Mouse (Mus musculus): ENCODE data around the gene Fam213a. TPM values are rescaled to one million over a fixed set of nuclear protein-coding genes. Genes with fewer than 3 reads are reported as not detected.
"Not testable (repeated sequence)": the region's sequence is repeated elsewhere in the genome, so short reads cannot be mapped to it uniquely, and the experiment has no call there.

Fam213a gene
- 75.1 and 76.2 TPM in 2 replicates for polyA plus RNA-seq (2015; fragmentation: Nextera tagmentation; extraction: Ambion mirVana)

GRCm38 (mm10) chr14:41013630-41014613 is at the start of gene Fam213a:
Fam213a (minus strand) TSS chr14:41013788.
- peaks cover 14% of the 10 kb centered on the region for H3K4me1 ChIP-seq
- no peaks in the 10 kb centered on the region for H3K36me3 ChIP-seq
- peak within 1 kb of the TSS; percentile 87 for H3K4me2 ChIP-seq (replicated peaks)
- peak within 1 kb of the TSS; percentile 86 for H3K9ac ChIP-seq (replicated peaks)
- 1% methylated on average over 32 of the region's 32 CpGs for WGBS
- H3K9me3 ChIP-seq: no peaks in the 10 kb centered on the region
- peak within 1 kb of the TSS; percentile 76 for H3K4me3 ChIP-seq
- no peaks in the 10 kb centered on the region for H3K27me3 ChIP-seq
- ATAC-seq (replicated peaks): peak; percentile 100
- peak within 1 kb of the TSS; percentile 81 for H3K27ac ChIP-seq (replicated peaks)

- H3K4me2 ChIP-seq (replicated peaks); H3K27me3 ChIP-seq; H3K4me1 ChIP-seq; H3K9me3 ChIP-seq; H3K27ac ChIP-seq (replicated peaks); H3K36me3 ChIP-seq; H3K9ac ChIP-seq (replicated peaks); ATAC-seq (replicated peaks); H3K4me3 ChIP-seq: not testable (repeated sequence)
- WGBS: 88% methylated on average over 3 of the region's 4 CpGs
Observed at GRCm38 (mm10) chr14:41053190-41053589, 39.6 kb upstream of the Fam213a start.

- Histone ChIP-seq H3K9me3 (no peaks in the 10 kb centered on the region), H3K9ac (replicated peaks) (no peak overlapping the region), H3K4me3 (no peak overlapping the region), H3K4me2 (replicated peaks) (no peak overlapping the region), H3K27me3 (no peaks in the 10 kb centered on the region), H3K27ac (replicated peaks) (no peak overlapping the region), H3K36me3 (no peaks in the 10 kb centered on the region), H3K4me1 (no peaks in the 10 kb centered on the region)
- 78% methylated on average over 5 of the region's 5 CpGs for WGBS
- no peak for ATAC-seq (replicated peaks)
Observed at GRCm38 (mm10) chr14:41052481-41052880, 38.9 kb upstream of the Fam213a start.

- ATAC-seq (replicated peaks): no peak
Observed at GRCm38 (mm10) chr14:41050471-41050870, 36.9 kb upstream of the Fam213a start.

GRCm38 (mm10) chr14:41047402-41047801 is 33.8 kb upstream of the Fam213a start:
- Histone ChIP-seq H3K36me3 (no peaks in the 10 kb centered on the region), H3K9ac (replicated peaks) (no peak overlapping the region), H3K4me3 (no peak overlapping the region), H3K4me1 (no peaks in the 10 kb centered on the region), H3K4me2 (replicated peaks) (no peak overlapping the region), H3K27ac (replicated peaks) (no peak overlapping the region), H3K27me3 (no peaks in the 10 kb centered on the region), H3K9me3 (no peaks in the 10 kb centered on the region)
- 82% methylated on average over 2 of the region's 2 CpGs for WGBS
- no peak for ATAC-seq (replicated peaks)

More at GRCm38 (mm10) chr14:41050471-41050870, 36.9 kb upstream of the Fam213a start:
- Histone ChIP-seq H3K4me2 (replicated peaks) (no peak overlapping the region), H3K9me3 (no peaks in the 10 kb centered on the region), H3K27me3 (no peaks in the 10 kb centered on the region), H3K4me3 (no peak overlapping the region), H3K36me3 (no peaks in the 10 kb centered on the region), H3K4me1 (no peaks in the 10 kb centered on the region), H3K27ac (replicated peaks) (no peak overlapping the region), H3K9ac (replicated peaks) (no peak overlapping the region)
- WGBS: 82% methylated on average over 6 of the region's 6 CpGs

GRCm38 (mm10) chr14:41035146-41035798 is 21.7 kb upstream of the Fam213a start:
- Histone ChIP-seq H3K4me1 (no peaks in the 10 kb centered on the region), H3K9me3 (no peaks in the 10 kb centered on the region), H3K4me2 (replicated peaks) (no peak overlapping the region), H3K27me3 (no peaks in the 10 kb centered on the region), H3K36me3 (no peaks in the 10 kb centered on the region), H3K9ac (replicated peaks) (no peak overlapping the region), H3K4me3 (no peak overlapping the region), H3K27ac (replicated peaks) (no peak overlapping the region)
- WGBS: 37% methylated on average over 6 of the region's 6 CpGs
- peak; percentile 65 for ATAC-seq (replicated peaks)

GRCm38 (mm10) chr14:41033135-41034110 is 19.8 kb upstream of the Fam213a start:
- peak; percentile 78 for ATAC-seq (replicated peaks)
- H3K27me3 ChIP-seq: no peaks in the 10 kb centered on the region
- H3K4me1 ChIP-seq: no peaks in the 10 kb centered on the region
- no peaks in the 10 kb centered on the region for H3K9me3 ChIP-seq
- no peak overlapping the region for H3K27ac ChIP-seq (replicated peaks)
- whole genome bisulfite sequencing: 61% methylated on average over 13 of the region's 13 CpGs
- H3K36me3 ChIP-seq: no peaks in the 10 kb centered on the region
- no peak overlapping the region for H3K4me2 ChIP-seq (replicated peaks)
- H3K9ac ChIP-seq (replicated peaks): no peak overlapping the region
- no peak overlapping the region for H3K4me3 ChIP-seq

GRCm38 (mm10) chr14:41030989-41031513 is 17.5 kb upstream of the Fam213a start:
- no peak for ATAC-seq (replicated peaks)
- H3K4me2 ChIP-seq (replicated peaks): no peak overlapping the region
- WGBS: 88% methylated on average over 6 of the region's 6 CpGs
- H3K9me3 ChIP-seq: no peaks in the 10 kb centered on the region
- H3K4me3 ChIP-seq: no peak overlapping the region
- no peaks in the 10 kb centered on the region for H3K36me3 ChIP-seq
- H3K27me3 ChIP-seq: no peaks in the 10 kb centered on the region
- no peak overlapping the region for H3K9ac ChIP-seq (replicated peaks)
- H3K4me1 ChIP-seq: no peaks in the 10 kb centered on the region
- H3K27ac ChIP-seq (replicated peaks): no peak overlapping the region

- Histone ChIP-seq H3K9me3 (no peaks in the 10 kb centered on the region), H3K9ac (replicated peaks) (no peak overlapping the region), H3K4me1 (no peaks in the 10 kb centered on the region), H3K36me3 (no peaks in the 10 kb centered on the region), H3K4me2 (replicated peaks) (no peak overlapping the region), H3K27me3 (no peaks in the 10 kb centered on the region), H3K4me3 (no peak overlapping the region), H3K27ac (replicated peaks) (no peak overlapping the region)
- no peak for ATAC-seq (replicated peaks)
- 79% methylated on average over 4 of the region's 4 CpGs for WGBS
Observed at GRCm38 (mm10) chr14:41029303-41029702, 15.7 kb upstream of the Fam213a start.

GRCm38 (mm10) chr14:41025594-41026284 is 12.2 kb upstream of the Fam213a start:
- Histone ChIP-seq H3K27ac (replicated peaks) (no peak overlapping the region), H3K4me1 (no peaks in the 10 kb centered on the region), H3K9ac (replicated peaks) (no peak overlapping the region), H3K9me3 (no peaks in the 10 kb centered on the region), H3K4me3 (no peak overlapping the region), H3K36me3 (no peaks in the 10 kb centered on the region), H3K27me3 (no peaks in the 10 kb centered on the region), H3K4me2 (replicated peaks) (no peak overlapping the region)
- WGBS: 87% methylated on average over 7 of the region's 7 CpGs
- ATAC-seq (replicated peaks): no peak

- Histone ChIP-seq H3K9ac (replicated peaks) (no peak overlapping the region), H3K4me1 (no peaks in the 10 kb centered on the region), H3K4me3 (no peak overlapping the region), H3K36me3 (no peaks in the 10 kb centered on the region), H3K27me3 (no peaks in the 10 kb centered on the region), H3K27ac (replicated peaks) (no peak overlapping the region), H3K9me3 (no peaks in the 10 kb centered on the region), H3K4me2 (replicated peaks) (no peak overlapping the region)
- WGBS: 91% methylated on average over 2 of the region's 2 CpGs
- no peak for ATAC-seq (replicated peaks)
Observed at GRCm38 (mm10) chr14:41025087-41025486, 11.5 kb upstream of the Fam213a start.
